Mouse (Mus musculus) central nervous system, embryonic 11.5 days (tissue): ENCODE data around the gene Fam229b. TPM values are rescaled to one million over a fixed set of nuclear protein-coding genes. Genes with fewer than 3 reads are reported as not detected.

Source experiments
- polyA plus RNA-seq: library from polyadenylated mRNA; depleted of rRNA; stranded (reverse); fragments of >200 nt; gene quantifications from 2 replicates; pipeline ENCODE4 v1.2.3, GENCODE M21; 2012; rRNA removed

Gene Fam229b
- polyA plus RNA-seq: 5.2 and 9.6 TPM in 2 replicates

GRCm38 (mm10) chr10:39133462-39134310, at the start of gene Fam229b, which contains the start of gene Tube1:
TSS of gene Fam229b (minus strand) at chr10:39133914.
TSS of gene Tube1 (plus strand) at chr10:39133976.

GRCm38 (mm10) chr10:39163694-39164093, 30.0 kb upstream of the Fam229b start, which contains the start of gene Ccn6:
TSS of gene Ccn6 (minus strand) at chr10:39163794.

Other genes with a start within 250 kb of the Fam229b start
- 11.7 and 19.7 TPM in 2 replicates for gene Lama4, start 168.4 kb downstream of the Fam229b start, polyA plus RNA-seq
- gene Tube1, start 62 bp upstream of the Fam229b start, polyA plus RNA-seq: 20.8 and 26.2 TPM in 2 replicates
- gene Ccn6, start 29.9 kb upstream of the Fam229b start, polyA plus RNA-seq: 0.17 and 0.32 TPM in 2 replicates
- 53.5 and 57.8 TPM in 2 replicates for gene Fyn, start 234.9 kb upstream of the Fam229b start, polyA plus RNA-seq